Mouse (Mus musculus): ENCODE measurements at regions not wholly inside any gene's neighbourhood (a gene's known extent, or its start where the extent isn't known, plus 50 kb on each side); places are given as distances from the start of the nearest gene placed in this dataset.

- TF ChIP-seq CTCF (IDR thresholded peaks at IDR 0.05; ENCODE audit: low read depth) = no peak
- TF ChIP-seq EP300 (optimal IDR thresholded peaks at IDR 0.05) = no peak
Observed at GRCm38 (mm10) chr8:117865014-117865413, 63.3 kb upstream of the Mphosph6 start.
